Mouse (Mus musculus) intestine, embryonic 15.5 days (tissue): ENCODE measurements around the gene Rgl1. TPM values are rescaled to one million over a fixed set of nuclear protein-coding genes. Genes with fewer than 3 reads are reported as not detected.

Source experiments
- ATAC-seq: fragments of 200-750 bp; cut with Nextera tagmentation; 2 replicates; pipeline ENCODE4 v1.8.0; 2017; ENCODE audit warnings: moderate TSS enrichment, moderate library complexity
- H3K27ac ChIP-seq: fragments of 300-500 bp; sonication (generic); 2 replicates; pipeline ENCODE4 v1.5.1; 2015; ENCODE audit warnings: mild to moderate bottlenecking, inconsistent platforms
- H3K27me3 ChIP-seq: fragments of 300-500 bp; sonication (generic); replicated peaks from 2 replicates; pipeline ENCODE4 v1.6.1; 2015; ENCODE audit warnings: inconsistent platforms
- H3K36me3 ChIP-seq: fragments of 300-500 bp; sonication (generic); 2 replicates; pipeline ENCODE4 v1.6.1; 2015; ENCODE audit warnings: inconsistent platforms
- H3K4me1 ChIP-seq: fragments of 300-500 bp; sonication (generic); replicated peaks from 2 replicates; pipeline ENCODE4 v1.6.1; 2015; ENCODE audit warnings: inconsistent platforms
- H3K4me2 ChIP-seq: fragments of 300-500 bp; sonication (generic); replicated peaks from 2 replicates; pipeline ENCODE4 v1.6.1; 2015; ENCODE audit warnings: mild to moderate bottlenecking, inconsistent platforms
- H3K4me3 ChIP-seq: fragments of 300-500 bp; sonication (generic); replicated peaks from 2 replicates; pipeline ENCODE4 v1.5.1; 2015; ENCODE audit warnings: inconsistent platforms
- H3K9ac ChIP-seq: fragments of 300-500 bp; sonication (generic); 2 replicates; pipeline ENCODE4 v1.6.1; 2015; ENCODE audit warnings: inconsistent platforms
- H3K9me3 ChIP-seq: fragments of 300-500 bp; sonication (generic); 2 replicates; pipeline ENCODE4 v1.6.1; 2016; ENCODE audit warnings: inconsistent platforms
- WGBS: fragments of 180-500 bp; shearing (Covaris S2); methylation state at CpG from one replicate; pipeline ENCODE4 v1.1.7; 2015; 5-methylcytosine and 5-hydroxymethylcytosine counted together
- polyA plus RNA-seq: library from polyadenylated mRNA; unstranded; fragments of >200 nt; fragmentation: Nextera tagmentation; extraction: Ambion mirVana; gene quantifications from 2 replicates; pipeline ENCODE4 v1.2.1, GENCODE M21; 2015

Gene Rgl1
- 44.2 and 44.8 TPM in 2 replicates for polyA plus RNA-seq

DNA sequence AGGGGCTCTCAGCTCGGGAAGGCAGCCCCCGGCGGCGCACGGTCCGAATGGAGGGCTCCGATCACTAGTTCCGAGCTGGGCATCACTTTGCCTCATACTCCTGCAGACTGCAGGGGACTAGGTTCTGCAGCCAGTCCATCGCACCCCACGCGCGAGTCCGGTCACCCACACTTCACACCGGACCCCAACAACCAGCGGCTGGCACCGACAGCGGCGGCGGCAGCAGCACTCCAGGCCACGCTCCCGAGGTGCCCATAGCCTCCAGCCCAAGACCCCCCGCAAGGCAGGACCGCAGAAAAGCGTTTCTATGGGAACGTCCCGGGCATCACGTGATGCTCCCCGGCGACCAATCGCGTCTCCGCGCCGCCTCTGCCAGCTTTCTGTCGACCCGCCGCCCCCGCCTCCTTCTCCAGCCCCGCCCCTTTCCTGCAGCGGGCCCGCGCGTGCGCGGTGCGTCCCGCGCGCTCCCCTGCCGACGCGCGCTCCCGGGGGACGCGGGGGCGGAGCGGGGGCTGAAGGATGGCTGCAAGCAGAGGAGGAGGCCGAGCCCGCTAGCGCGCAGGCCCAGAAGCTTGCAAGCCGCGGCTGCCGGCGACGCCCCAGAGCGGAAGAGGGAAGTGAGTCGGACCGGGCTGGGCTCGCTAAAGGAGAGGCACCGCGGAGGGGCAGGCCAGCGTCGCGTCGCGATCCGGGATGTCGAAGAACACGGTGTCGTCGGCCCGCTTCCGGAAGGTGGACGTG is at the start of gene Rgl1, which contains the start of gene Arpc5:
TSS of gene Rgl1 (minus strand) at position 320 of the 741 bp plus-strand sequence.
TSS of gene Arpc5 (plus strand) at position 511 of the 741 bp plus-strand sequence.
- no peaks in the 10 kb centered on the region for H3K4me1 ChIP-seq
- H3K4me2 ChIP-seq = peak within 1 kb of the TSS; percentile 98
- H3K9ac ChIP-seq = peak within 1 kb of the TSS; percentile 97
- under 1% methylated on average over 82 of the region's 86 CpGs for WGBS
- H3K9me3 ChIP-seq = no peaks in the 10 kb centered on the region
- no peaks in the 10 kb centered on the region; the same call in 1 of the 2 replicates for H3K27me3 ChIP-seq
- peak within 1 kb of the TSS; percentile 89 for H3K27ac ChIP-seq
- peak; percentile 99 for ATAC-seq
- peaks cover 8% of the 10 kb centered on the region for H3K36me3 ChIP-seq
- H3K4me3 ChIP-seq = peak within 1 kb of the TSS; percentile 96

DNA sequence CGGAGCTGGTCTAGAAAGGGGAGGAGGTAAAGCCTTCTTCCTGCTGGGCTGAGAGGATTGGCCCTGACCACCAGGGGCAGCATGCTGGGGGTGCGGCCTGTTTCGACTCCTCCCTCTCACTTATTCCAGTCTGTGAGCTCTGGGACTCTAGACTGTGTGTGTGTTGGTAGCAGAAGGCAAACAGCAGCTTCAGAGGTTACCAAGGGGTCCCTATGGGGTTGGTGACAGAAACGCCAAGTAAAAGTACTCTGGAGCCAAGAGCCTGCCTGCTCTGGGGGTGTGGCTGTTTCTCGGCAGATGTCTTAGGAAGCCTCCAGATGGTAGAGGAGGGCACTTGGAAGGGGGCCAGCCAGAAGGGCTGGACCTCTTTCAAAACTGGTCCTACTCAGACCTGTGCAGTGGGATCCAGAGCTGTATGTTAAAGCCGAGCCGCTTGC is 49.1 kb upstream of the Rgl1 start:
- 0 out of 2 replicates have a peak overlapping the region, but pooled peaks have one; percentile 7 for H3K4me3 ChIP-seq
- no peaks in the 10 kb centered on the region for H3K9me3 ChIP-seq
- no peaks in the 10 kb centered on the region for H3K27me3 ChIP-seq
- no peaks in the 10 kb centered on the region for H3K36me3 ChIP-seq
- H3K4me1 ChIP-seq = peaks cover 13% of the 10 kb centered on the region
- peak; percentile 85 for ATAC-seq
- 37% methylated on average over 7 of the region's 7 CpGs for WGBS
- H3K4me2 ChIP-seq = peak overlapping the region; percentile 37
- H3K9ac ChIP-seq = no peak overlapping the region
- H3K27ac ChIP-seq = peak overlapping the region; percentile 17; the same call in 1 of the 2 replicates

DNA sequence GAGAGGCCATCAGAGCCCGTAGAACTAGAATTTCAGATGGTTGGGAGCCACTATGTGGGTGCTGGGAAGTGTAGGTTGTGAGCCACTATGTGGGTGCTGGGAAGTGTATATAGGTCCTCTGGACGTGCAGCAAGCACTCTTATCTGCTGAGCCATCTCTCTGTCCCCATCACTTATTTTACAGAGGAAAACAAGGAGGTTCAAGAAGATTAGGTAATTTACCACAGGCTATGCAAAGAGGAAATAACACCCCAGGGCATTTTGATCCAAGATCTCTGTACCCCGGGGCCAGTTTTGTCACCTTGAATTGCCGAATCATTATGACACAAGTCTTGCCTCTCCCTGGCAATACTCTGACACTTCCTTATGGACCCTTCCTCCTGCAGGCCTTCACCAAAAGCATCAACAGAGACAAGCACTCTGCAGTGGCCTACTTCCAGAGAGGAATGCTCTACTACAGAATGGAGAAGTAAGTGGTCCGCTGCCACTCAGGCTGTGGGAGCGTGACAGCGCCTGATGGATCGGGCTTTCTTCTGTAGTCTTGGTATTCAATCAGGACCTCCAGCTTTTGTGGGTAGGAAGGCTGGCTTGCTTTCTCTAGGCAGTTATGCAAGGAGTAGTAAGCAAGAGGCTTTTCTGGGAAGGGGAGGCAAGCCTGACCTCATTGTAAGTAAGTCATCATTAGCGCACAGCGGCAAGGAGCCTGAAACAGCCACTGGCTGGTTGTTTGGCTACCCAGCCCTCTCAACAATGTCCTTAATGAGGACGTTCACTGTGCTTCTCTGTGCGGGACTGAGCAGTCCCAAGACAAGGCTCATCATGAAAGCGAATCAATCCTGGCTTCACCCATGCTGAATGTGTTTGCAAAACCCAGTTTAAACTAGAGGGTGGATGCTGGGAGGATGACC is 44.6 kb upstream of the Rgl1 start:
- Histone ChIP-seq H3K9me3 (no peaks in the 10 kb centered on the region), H3K9ac (no peak overlapping the region), H3K27me3 (no peaks in the 10 kb centered on the region), H3K4me1 (peaks cover 21% of the 10 kb centered on the region), H3K4me3 (no peak overlapping the region), H3K27ac (no peak overlapping the region), H3K36me3 (no peaks in the 10 kb centered on the region), H3K4me2 (no peak overlapping the region)
- no peak for ATAC-seq
- 79% methylated on average over 13 of the region's 13 CpGs for WGBS

DNA sequence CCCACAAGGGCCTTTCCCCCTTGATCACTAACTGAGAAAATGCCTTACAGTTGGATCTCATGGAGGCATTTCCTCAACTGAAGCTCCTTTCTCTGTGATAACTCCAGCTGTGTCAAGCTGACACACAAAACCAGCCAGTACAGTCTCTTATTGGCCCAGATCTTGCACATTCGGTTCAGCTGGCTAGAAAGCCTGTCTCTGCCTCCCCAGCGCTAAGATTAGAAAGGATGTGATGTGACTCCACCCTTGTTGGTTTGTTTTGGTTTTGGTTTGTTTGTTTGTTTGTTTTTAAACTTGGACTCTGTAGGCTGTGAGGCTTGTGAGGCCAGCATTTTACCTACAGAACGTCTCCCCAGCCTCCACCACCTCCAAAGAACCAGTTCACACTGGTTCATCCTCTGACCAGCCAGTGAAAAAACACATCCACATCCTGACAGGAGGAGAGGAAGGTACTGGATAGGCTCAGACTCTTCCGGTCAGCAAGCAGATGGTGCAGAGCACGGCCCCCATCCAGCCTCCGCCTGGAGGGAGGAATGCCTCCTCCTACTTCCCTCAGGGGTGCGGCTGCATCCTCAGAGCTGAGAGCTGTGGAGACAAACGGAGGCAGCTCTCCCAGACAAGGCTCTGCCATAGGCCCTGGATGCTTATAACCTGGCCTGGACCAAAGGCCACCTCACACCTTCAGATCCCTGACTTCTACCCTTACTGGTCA is 43.5 kb upstream of the Rgl1 start:
- H3K27me3 ChIP-seq = no peaks in the 10 kb centered on the region
- H3K27ac ChIP-seq = peak overlapping the region; percentile 44; the same call in 1 of the 2 replicates
- peak overlapping the region; percentile 24 for H3K4me2 ChIP-seq
- H3K4me3 ChIP-seq = no peak overlapping the region
- H3K9ac ChIP-seq = no peak overlapping the region
- ATAC-seq = peak; percentile 46
- H3K36me3 ChIP-seq = no peaks in the 10 kb centered on the region
- H3K4me1 ChIP-seq = peaks cover 12% of the 10 kb centered on the region
- H3K9me3 ChIP-seq = no peaks in the 10 kb centered on the region
- WGBS = 26% methylated on average over 8 of the region's 8 CpGs

DNA sequence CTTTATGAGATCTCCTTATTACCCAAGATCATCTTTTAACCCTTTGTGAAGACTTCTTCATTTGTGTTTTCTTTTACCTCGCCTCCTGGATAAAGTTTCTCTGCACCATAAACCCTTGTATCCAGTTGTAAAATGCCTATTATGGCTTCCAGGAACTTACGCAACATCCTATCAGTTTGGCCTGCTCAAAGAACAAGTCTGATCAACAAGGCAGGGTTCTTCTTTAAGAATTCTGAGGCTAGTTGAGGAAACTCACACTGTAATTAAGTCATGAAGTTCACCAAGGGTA is 42.2 kb upstream of the Rgl1 start:
- H3K27ac ChIP-seq = peak overlapping the region; percentile 34; the same call in 1 of the 2 replicates
- no peak overlapping the region; the same call in 1 of the 2 replicates for H3K4me3 ChIP-seq
- H3K4me2 ChIP-seq = no peak overlapping the region

DNA sequence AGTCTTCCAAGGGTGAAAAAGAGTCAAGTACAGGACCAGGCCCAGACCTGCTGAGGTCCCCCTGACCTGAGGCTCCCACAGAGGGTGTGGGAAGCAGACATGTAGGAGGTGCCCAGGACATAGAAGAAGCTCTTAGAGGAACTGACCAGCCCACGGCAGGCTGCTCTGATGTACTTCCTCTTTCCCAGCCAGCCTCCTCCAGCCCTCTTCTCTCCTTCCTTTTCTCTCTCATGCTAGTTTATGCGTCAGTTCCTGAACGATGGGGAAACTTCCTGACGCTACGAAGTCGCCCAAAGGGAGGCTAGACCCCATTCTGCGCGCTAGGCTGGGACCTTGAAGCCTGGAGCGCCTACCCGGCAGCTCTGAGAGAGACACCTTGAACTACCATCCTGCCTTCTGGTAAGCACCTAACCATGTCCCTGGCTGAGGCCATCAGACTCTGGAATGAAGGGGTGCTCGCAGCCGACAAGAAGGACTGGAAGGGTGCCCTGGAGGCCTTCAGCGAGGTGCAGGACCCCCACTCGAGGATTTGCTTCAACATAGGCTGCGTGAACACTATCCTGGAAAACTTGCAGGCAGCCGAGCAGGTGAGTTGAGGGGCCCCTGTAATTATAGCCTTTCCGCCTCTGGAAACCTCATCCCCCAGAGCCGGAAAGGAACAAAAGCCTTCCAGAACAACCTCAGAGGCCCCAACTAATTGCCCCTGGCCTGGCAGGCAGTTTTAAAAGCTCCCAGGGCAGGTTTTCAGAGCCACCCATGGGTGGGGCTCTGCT is 41.7 kb upstream of the Rgl1 start:
- no peaks in the 10 kb centered on the region for H3K9me3 ChIP-seq
- no peaks in the 10 kb centered on the region for H3K36me3 ChIP-seq
- H3K4me1 ChIP-seq = peaks cover 12% of the 10 kb centered on the region
- 54% methylated on average over 18 of the region's 18 CpGs for WGBS
- peak overlapping the region; percentile 41 for H3K4me2 ChIP-seq
- H3K9ac ChIP-seq = no peak overlapping the region
- H3K27ac ChIP-seq = peak overlapping the region; percentile 87
- H3K4me3 ChIP-seq = no peak overlapping the region; the same call in 1 of the 2 replicates
- ATAC-seq = peak; percentile 92
- H3K27me3 ChIP-seq = no peaks in the 10 kb centered on the region

More for the DNA sequence above, 42.2 kb upstream of the Rgl1 start:
- peaks cover 12% of the 10 kb centered on the region for H3K4me1 ChIP-seq
- no peaks in the 10 kb centered on the region for H3K9me3 ChIP-seq
- WGBS = 57% methylated on average over 2 of the region's 2 CpGs
- H3K27me3 ChIP-seq = no peaks in the 10 kb centered on the region
- H3K36me3 ChIP-seq = no peaks in the 10 kb centered on the region
- no peak; the same call in 1 of the 2 replicates for ATAC-seq
- no peak overlapping the region for H3K9ac ChIP-seq

DNA sequence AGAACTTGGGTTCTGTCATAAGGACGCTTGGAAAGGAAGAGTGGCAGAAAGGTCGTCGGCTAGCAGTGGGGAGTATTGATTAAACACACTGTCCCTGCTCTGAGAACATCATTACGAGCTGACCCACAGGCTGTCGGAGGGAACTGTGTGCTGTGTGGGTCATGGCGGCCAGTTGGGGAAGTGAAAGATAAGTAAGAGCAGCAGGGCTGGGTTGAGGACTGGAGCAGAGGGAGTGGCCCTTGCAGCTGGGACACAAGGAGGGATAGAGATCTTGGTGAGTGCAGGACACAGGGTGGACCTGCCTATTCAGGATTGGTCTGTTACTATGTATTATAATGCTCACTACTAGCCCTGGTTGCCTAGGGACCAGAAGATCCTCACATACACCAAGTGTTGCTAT is 38.8 kb upstream of the Rgl1 start:
- no peaks in the 10 kb centered on the region for H3K27me3 ChIP-seq
- H3K9me3 ChIP-seq = no peaks in the 10 kb centered on the region
- no peak overlapping the region for H3K9ac ChIP-seq
- H3K4me2 ChIP-seq = no peak overlapping the region
- peaks cover 10% of the 10 kb centered on the region for H3K4me1 ChIP-seq
- no peak overlapping the region for H3K4me3 ChIP-seq
- no peak for ATAC-seq
- H3K36me3 ChIP-seq = no peaks in the 10 kb centered on the region
- H3K27ac ChIP-seq = no peak overlapping the region
- 69% methylated on average over 6 of the region's 6 CpGs for WGBS

DNA sequence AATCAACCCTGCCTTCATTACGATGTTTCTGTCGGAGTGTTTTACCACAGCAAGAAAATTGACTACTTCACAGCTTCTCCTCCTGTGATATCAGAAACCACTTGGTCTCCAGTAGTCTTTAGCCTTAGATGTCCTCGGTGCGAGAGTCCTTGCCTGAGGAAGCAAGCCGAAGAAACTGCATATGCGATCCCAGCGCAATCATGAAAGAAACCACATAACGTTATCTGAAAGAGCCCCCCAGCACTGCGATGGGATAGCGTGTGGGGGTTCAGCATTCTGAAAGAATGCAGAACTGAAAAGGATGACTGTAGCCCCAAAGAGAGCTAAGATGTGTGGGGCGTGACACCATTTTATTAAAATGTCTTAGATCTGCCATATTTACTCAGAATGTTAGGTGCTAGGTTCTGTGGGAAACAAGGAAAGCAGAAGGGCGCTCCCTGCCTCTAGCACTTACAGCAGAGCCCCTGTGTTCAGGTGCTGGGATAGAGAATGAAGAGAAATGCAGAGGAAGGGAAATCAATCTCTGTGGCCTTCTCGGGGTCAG is 34.6 kb upstream of the Rgl1 start:
- Histone ChIP-seq H3K4me1 (peaks cover 2% of the 10 kb centered on the region), H3K27ac (no peak overlapping the region), H3K36me3 (no peaks in the 10 kb centered on the region), H3K4me2 (no peak overlapping the region), H3K9ac (no peak overlapping the region), H3K9me3 (no peaks in the 10 kb centered on the region), H3K27me3 (no peaks in the 10 kb centered on the region), H3K4me3 (no peak overlapping the region)
- WGBS = 82% methylated on average over 13 of the region's 13 CpGs
- no peak for ATAC-seq

DNA sequence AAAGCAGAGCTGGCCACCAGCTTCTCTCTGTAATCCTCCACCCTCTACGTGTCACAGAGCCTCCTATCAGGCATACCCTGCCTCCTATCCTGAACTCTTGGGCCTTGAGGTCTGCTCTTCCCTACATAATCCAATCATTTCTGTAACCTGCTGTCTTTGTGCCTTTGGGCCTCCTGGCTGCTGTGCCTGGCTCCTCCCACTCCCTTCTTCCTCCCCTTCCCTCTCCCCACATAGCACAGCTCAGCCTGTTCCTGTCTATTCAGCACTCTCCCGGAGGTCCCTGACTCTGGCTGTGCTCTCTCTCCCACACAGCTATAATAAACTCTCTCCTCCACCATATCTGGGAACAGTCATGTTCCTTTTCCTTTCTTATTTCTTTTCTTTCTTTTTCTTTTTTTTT is 33.7 kb upstream of the Rgl1 start, which contains the start of gene Ncf2:
TSS of gene Ncf2 (plus strand) at position 298 of the 400 bp plus-strand sequence.
- H3K27ac ChIP-seq = 0 out of 2 replicates have a peak within 1 kb of the TSS, but pooled peaks have one; percentile 3
- peak; percentile 85 for ATAC-seq
- no peak within 1 kb of the TSS for H3K4me2 ChIP-seq
- no peak within 1 kb of the TSS for H3K9ac ChIP-seq
- no peaks in the 10 kb centered on the region for H3K36me3 ChIP-seq
- H3K27me3 ChIP-seq = no peaks in the 10 kb centered on the region
- H3K4me3 ChIP-seq = no peak within 1 kb of the TSS
- 16% methylated on average over 2 of the region's 2 CpGs for WGBS
- H3K4me1 ChIP-seq = peaks cover 3% of the 10 kb centered on the region
- no peaks in the 10 kb centered on the region for H3K9me3 ChIP-seq

DNA sequence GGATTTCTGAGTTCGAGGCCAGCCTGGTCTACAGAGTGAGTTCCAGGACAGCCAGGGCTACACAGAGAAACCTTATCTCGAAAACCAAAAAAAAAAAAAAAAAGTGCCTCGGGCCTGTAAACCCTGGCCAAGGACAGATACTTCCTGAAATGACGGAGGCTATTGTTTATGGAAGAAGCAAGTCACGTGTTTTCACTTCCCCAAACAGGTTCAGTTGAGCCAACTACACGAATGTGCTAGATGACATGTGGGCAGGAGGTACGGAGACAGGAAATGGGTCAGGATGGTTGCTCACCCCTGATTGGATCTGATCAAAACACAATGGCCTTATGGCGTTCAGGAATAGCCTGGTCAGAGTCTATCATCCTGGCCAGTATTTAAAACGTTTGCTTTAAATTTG is 32.0 kb upstream of the Rgl1 start:
- no peak for ATAC-seq
- Histone ChIP-seq H3K9ac (no peak overlapping the region), H3K4me3 (no peak overlapping the region), H3K27ac (no peak overlapping the region), H3K27me3 (no peaks in the 10 kb centered on the region), H3K4me2 (no peak overlapping the region), H3K9me3 (no peaks in the 10 kb centered on the region), H3K4me1 (peaks cover 3% of the 10 kb centered on the region), H3K36me3 (no peaks in the 10 kb centered on the region)
- WGBS = 61% methylated on average over 9 of the region's 9 CpGs

DNA sequence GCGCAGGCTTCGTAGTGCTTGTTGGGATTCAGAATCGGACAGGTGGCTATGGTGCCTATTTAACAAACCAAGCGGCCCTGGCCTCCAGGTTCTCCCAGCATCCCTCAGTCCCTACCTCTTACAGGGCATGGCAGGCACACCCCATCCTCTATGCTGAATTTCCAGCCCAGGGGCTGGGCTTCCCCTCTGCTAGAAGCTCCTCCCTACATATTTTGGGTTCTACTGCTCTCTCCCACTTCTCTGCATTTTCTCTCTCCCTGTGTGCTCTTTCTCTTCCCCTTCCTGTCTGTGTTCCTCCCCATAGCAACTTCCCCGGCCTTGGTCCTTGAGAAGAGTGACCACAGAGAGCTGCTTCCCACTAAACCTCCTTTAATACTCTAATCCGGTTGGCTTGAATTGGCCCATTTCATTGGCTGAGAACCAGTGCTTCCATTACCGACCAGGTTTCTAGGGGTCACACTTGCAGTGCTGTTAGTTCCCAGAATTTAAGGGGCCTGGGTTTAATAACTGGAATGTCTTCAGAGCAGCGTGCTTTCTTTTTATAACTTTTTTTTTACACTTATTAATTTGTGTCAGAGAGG is 30.6 kb upstream of the Rgl1 start:
- no peak overlapping the region for H3K4me2 ChIP-seq
- H3K27me3 ChIP-seq = no peaks in the 10 kb centered on the region
- no peaks in the 10 kb centered on the region for H3K9me3 ChIP-seq
- H3K9ac ChIP-seq = no peak overlapping the region
- H3K4me3 ChIP-seq = no peak overlapping the region
- 84% methylated on average over 8 of the region's 8 CpGs for WGBS
- peaks cover 3% of the 10 kb centered on the region for H3K4me1 ChIP-seq
- H3K36me3 ChIP-seq = no peaks in the 10 kb centered on the region
- no peak for ATAC-seq
- no peak overlapping the region for H3K27ac ChIP-seq
